Mouse (Mus musculus): Measurements from ENCODE around the gene Spo11.

- TF ChIP-seq POLR2A (IDR thresholded peaks at IDR 0.05; ENCODE audit: control insufficient read depth, low read depth, low read length) (no peak), CTCF (IDR thresholded peaks at IDR 0.05; ENCODE audit: control insufficient read depth, insufficient read depth, insufficient replicate concordance, low read depth, low read length) (no peak)
Measured at GRCm38 (mm10) chr2:172997748-172998147, 20.2 kb downstream of the Spo11 start.

Data from testis, adult 2 months (tissue).